Mouse (Mus musculus) gastrocnemius, postnatal 25 days (tissue): ENCODE results near the gene Chadl. TPM values are rescaled to one million over a fixed set of nuclear protein-coding genes. Genes with fewer than 3 reads are reported as not detected.
A peak's percentile ranks its signal among the peaks of the same experiment; 100 is the strongest.

Experiments
- DNase-seq: peaks from one replicate; pipeline ENCODE4 v3.0.0; 2022
- total RNA-seq, 2 experiments: library from RNA; stranded (reverse); gene quantifications; 1 replicate in 1 of 2; 2 replicates in 1 of 2; pipeline ENCODE4 v1.2.3; 2021

Chadl gene
- total RNA-seq, 2 experiments from 2014 or later = 0.70 to 1.2 TPM

DNA sequence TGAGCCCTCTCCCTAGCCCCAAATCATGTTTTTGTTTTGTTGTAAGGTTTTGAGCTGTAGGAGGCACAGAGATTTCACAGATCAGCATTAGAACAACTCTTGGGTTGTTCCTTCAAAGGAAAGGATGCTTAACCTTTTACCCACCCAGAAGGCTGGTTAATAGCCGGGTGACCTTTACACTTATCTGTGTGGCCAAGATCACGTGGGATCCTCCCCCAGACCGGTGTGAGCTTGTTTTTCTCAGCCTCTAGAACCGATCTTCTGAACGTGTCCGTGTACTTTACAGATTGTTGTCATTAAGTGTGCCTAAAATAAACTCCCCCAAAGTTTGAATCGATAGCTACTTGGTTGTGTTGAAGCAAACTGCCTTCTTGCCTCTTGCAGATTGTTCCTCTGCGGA, 3.5 kb upstream of the Chadl start:
- DNase-seq = no peak

DNA sequence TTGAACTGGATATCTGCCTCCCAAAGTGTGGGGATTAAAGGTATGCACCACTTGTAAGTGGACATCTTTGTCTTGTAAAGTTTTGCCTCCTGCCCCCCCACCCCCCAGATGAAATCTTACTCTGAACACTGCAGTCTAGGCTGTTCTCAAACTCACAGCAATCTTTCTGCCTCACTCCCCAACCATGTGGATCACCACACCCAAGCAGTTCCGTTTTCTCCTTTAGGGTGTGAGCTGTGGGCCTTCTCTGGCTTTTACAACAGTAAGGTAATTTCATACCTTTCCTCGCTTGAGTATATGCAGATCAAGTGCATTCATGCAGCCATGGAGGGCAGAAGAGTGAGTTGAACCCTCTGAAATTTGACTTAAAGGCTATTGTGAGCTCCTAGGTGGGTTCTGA, 3.1 kb upstream of the Chadl start:
- DNase-seq = no peak

DNA sequence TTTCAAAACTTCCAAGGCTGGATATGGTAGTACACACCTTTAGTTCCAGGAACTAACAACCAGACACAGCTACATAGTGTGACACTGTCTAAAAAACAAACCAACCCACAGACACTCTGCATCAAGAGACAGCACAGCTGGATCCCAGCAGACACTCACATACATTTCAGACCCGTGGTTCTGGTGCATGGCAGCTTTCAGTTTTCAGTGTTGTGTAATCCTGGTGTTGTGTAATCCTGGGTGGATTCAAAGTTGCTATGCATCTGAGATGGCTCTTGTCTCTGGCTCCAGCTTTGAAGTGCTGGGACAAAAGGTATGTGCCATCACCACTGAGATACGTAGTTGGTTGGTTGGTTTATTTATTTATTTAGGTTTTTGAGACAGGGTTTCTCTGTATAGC, 1.4 kb upstream of the Chadl start:
- DNase-seq = no peak

DNA sequence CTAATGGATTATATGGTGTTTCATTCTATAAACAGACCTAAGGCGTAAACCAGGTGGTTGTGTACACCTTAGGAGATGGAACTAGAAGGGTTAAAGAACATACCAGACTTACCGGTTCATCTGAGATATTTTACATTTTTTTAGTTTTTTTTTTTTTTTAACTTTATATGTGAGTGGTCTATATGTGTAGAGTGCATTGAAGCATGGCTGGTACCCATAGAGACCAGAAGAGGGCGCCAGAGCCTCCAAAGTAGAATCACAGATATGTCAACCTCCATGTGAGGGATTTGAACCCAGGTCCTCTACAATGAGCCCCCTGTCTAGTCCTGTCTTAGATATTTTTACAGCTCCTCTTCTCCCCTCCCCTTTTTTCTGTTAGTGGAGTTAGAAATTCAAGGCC, 760 bp upstream of the Chadl start:
- DNase-seq = no peak

DNA sequence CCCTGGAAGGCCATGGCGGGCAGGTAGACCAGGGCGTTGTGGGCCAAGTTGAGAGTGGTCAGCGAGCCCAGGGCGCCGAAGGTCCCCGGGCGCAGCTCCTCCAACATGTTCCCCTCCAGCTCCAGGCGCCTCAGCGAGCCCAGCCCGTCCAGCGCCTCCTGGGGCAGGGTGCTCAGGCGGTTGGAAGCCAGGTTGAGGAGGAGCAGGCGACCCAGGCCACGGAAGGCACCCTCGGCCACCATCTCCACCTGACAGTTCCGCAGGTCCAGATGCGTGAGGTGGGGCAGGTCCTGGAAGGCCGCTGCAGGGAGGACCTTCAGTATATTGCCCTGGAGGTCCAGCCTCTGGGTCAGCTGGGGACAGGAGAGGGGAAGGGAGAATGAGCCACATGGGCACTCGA, 2.2 kb downstream of the Chadl start:
- no peak for DNase-seq

DNA sequence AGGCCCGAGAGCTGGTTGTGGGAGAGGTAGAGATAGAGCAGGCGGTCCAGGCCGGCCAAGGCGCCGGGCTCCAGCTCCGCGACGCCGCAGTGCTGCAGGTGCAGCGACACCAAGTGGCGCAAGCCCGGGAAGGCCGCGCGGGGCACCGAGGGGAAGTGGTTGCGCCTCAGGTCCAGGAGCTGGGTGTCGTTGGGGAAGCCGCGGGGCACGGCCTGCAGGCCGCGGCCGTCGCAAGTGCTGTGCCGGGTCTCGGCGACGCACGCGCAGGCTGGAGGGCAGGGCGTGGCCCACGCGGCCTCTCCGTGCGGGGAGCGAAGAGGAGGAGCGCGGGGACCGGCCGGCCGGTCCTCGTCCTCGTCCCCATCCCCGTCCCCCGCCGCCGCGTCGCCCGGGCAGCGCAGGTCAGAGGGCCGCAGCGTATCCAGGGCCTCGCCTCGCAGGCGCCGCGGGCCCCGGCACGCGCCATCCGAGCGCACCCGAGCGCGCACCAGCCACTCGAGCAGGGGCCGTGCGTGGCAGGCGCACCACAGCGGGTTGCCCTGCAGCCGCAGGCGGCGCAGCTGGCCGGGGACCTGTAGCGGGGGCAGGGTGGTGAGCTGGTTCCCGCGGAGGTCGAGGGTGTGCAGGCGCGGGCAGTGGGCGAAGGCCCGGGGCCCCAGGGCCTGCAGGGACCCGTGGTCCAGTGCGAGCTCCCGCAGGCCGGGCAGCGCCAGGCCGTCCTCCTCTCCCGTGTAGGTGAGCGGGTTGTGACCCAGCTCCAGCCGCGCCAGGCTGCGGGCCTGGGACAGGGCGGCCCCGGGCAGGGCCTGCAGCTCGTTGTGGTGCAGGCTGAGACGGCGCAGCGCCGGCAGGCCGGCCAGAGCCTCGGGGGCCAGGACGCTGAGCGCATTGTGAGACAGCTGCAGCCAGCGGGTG, 2.9 kb downstream of the Chadl start:
- peak; percentile 82 for DNase-seq

DNA sequence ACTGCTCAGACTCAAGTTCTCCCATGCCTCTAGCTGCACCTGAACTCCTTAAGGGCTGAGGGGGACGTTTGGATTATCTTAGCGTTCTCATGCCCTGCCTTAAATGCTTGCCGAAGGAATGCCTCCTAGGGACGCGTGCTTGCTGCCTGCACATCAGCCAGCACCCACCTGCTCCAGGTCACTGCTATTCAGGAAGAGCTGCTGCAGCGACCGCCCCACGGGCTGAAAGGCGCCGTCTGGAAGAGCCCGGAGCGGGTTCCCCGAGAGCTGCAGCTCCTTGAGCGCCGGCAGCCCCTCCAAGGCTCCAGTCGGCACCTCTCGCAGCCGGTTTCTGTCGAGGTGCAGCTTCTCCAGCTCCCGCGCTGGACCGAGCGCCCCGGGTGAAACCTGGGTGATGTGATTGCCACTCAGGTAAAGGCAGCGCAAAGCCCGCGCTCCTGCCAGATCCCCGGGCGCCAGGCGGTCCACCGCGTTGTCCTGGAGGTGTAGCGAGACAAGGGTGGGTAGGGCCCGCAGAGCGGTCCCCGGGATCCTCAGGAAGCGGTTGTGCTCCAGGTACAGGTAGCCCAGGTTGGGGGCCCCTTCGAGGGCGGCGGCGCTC, 3.6 kb downstream of the Chadl start:
- DNase-seq = no peak

DNA sequence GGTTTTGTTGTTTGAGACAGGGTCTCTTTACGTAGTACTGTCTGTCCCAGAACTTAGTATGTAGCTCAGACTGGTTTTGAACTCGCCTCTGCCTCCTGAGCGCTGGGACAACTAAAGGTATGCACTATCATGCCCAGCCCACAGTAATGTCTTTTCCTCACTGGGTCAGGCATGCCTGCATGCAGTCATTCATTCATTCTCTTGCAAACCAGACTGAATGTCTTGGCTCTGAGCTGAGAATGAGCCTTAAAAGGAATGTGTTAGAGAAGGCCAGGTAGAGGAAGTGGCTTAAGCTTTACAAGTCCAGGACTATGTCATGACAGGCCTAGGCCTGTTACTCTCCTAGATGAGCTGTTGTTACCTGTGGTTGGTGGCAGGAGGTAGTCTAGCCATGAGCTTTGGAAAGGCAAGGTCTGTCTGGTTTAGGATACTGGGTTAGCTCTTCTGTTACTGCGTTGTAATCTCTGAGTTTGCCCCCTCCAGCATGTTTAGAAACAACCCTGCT, 16.7 kb downstream of the Chadl start:
- DNase-seq = no peak

DNA sequence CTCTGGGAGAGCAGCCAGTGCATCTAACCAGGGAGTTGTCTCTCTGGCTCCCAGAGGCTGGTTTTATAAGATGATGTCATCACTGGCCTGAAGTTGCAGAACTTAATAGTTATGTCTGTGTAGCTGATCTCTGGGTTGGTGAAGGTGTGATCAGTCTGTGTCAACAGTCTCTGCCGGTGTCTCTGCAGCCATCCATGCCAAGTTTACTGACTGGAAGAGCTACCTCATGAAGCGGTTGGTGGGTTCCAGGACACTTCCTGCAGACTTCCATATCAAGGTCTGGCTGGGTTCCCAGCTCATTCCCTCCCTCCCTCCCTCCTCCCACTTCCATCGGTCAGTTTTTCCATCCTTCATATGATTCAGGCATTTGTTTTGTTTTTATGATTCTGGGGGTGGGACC, 20.4 kb downstream of the Chadl start:
- no peak for DNase-seq

DNA sequence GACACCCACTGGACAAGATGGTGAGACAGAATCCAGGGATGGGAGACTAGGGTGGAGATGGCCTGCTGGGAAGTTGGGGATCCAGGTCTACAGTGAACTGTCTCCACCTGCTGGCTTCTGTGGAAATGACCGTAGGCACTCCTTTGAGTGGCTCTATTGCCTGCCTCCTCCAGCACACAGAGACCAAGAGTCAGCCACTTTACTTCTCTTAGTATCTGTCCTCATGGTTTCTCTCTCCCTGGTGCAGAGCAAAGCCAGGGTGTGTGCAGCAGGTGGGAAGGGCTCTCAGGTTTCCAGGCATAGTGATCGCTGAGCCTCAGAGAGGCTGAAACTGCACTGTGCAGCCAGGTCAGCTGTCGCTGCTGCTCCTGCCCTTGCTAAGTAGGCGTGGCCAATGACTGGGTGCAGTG, 26.9 kb downstream of the Chadl start:
- peak; percentile 31 for DNase-seq

DNA sequence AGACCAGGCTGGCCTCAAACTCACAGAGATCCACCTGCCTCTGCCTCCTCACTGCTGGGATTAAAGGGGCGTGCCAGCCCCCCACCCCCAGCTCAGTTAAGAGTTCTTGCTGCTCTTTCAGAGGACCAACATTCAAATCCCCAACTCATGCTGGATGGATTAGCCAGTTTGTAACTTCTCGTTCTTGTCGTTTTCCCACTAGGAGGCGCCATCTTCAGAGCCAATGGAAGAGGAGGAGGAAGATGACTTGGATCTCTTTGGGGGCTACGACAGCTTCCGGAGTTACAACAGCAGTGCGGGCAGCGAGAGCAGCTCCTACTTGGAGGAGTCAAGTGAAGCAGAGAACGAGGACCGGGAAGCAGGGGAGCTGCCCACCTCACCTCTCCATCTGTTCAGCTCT, 30.1 kb downstream of the Chadl start:
- no peak for DNase-seq

DNA sequence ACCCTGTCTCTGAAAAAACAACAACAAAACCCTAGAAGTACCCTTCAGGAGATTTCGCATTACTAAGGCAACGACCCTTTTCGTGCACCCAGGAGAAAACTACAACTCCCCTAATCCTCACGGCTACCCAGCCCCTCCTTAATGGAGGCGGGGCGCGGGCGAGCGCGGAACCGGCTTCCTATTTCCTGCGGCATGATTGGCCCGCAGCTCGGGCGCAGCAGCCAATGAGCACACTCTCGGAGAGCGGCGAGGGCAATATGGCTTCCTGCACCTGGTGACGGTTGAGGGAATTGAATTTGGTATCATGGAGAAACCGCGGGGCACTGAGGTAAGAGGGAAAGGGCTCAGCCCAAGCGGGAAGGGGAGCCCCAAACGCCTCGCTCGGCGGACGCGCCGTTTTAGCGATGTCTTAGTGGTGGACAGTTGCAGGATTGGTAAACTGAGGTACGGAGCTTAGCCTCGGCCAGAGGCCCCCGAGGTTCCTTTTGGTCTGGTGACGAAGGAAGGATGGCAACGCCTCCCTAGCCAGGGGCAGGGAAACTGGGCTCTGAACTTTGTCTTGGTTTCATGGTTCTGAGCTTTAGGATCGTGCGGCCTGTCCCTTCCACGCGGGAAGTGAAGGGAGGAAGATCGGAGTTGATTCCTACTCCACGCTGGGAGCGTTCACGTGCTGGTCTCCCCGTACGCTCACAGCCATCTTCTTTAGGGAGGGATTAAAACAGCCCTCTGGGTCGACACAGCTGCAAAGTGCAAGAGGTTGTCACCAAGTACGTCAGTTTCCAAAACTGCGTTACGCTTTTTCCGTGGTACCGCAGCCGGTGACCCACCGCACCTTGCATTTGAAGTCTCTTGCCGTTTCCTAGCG, 33.2 kb downstream of the Chadl start, which contains the start of gene L3mbtl2:
Gene L3mbtl2 (plus strand): TSS at position 193 of the 865 bp plus-strand sequence.
- peak; percentile 91 for DNase-seq

DNA sequence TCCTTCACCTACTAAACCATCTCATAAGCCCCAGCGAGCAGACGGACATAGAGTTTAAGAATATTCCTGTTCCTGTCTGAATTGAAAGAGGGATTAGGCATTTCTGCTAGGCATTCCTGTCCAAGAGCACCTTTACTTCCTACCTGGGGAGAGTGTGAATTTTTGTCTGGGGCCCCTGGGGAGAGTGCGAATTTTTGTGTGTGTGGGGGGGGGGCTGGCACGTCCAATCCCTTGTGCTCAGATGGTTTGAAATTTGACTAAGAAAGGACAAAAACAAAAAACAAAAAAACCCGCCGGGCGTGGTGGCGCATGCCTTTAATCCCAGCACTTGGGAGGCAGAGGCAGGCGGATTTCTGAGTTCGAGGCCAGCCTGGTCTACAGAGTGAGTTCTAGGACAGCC, 33.8 kb downstream of the Chadl start:
- DNase-seq = no peak

DNA sequence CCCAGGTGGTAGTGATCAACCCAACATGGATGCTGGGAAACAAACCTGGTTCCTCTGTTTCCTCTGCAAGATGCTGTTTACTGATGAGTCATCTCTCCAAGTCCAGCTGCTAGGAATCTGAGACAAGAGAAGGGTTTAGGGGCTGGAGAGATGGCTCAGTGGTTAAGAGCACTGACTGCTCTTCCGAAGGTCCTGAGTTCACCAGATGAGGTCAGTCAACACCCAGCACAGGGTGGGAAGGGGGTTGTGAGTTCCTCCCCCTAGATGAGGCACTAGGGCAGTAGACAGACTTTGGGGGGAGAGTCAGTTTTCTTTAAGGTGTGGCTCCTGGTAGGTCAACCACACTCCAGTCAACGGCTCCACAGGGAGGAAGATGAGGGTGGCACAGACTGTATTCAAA, 35.4 kb downstream of the Chadl start:
- no peak for DNase-seq

DNA sequence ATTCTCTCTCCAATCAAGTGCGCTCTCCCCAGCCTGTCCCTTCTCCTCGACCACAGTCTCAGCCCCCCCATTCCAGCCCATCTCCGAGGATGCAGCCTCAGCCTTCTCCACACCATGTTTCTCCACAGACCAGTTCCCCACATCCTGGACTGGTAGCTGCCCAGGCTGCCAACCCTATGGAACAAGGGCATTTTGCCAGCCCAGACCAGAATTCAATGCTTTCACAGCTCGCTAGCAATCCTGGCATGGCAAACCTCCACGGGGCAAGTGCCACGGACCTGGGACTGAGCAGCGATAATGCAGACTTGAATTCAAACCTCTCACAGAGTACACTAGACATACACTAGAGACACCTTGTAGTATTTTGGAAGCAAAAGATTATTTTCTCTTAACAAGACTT, 46.5 kb downstream of the Chadl start:
- no peak for DNase-seq

DNA sequence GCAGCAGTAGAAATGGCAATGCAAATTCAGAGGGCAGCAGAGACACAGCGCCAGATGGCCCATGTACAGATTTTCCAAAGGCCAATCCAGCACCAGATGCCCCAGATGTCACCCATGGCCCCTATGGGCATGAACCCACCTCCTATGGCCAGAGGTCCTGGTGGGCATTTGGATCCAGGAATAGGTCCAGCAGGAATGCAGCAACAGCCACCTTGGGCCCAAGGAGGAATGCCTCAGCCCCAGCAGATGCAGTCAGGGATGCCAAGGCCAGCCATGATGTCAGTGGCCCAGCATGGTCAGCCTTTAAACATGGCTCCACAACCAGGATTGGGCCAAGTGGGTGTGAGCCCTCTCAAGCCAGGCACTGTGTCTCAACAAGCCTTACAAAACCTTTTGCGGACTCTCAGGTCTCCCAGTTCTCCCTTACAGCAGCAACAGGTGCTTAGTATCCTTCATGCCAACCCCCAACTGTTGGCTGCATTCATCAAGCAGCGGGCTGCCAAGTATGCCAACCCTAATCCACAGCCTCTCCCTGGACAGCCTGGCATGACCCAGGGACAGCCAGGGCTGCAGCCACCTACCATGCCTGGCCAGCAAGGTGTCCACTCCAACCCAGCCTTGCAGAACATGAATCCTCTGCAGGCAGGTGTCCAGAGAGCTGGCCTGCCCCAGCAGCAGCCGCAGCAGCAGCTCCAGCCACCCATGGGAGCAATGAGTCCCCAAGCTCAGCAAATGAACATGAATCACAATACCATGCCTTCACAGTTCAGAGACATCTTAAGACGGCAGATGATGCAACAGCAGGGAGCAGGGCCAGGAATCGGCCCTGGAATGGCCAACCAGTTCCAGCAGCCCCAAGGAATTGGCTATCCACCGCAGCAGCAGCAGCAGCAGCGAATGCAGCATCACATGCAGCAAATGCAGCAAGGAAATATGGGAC, 47.3 kb downstream of the Chadl start:
- DNase-seq = peak; percentile 74

Other genes starting within 250 kb of the Chadl start
- 100 to 1,000 TPM in 1 of 2 experiments, 10 to 100 TPM in 1; 97.2 to 104 TPM for gene Rbx1, start 231.0 kb downstream of the Chadl start, total RNA-seq
- 10 to 100 TPM; 26.9 to 34.6 TPM for gene Ep300, start 111.9 kb downstream of the Chadl start, total RNA-seq
- gene L3mbtl2, start 33.4 kb downstream of the Chadl start, total RNA-seq = 1 to 10 TPM; 5.7 to 7.0 TPM
- gene Zc3h7b, start 47.8 kb upstream of the Chadl start, total RNA-seq = 10 to 100 TPM; 29.1 to 29.5 TPM
- gene Rangap1, start 48.2 kb upstream of the Chadl start, total RNA-seq = 10 to 100 TPM; 18.7 to 23.1 TPM
- 100 to 1,000 TPM; 113 to 168 TPM for gene Tef, start 105.1 kb upstream of the Chadl start, total RNA-seq
- gene Tob2, start 161.5 kb upstream of the Chadl start, total RNA-seq = 10 to 100 TPM; 47.4 to 85.8 TPM
- gene Phf5a, start 174.6 kb upstream of the Chadl start, total RNA-seq = 10 to 100 TPM; 35.3 to 40.3 TPM
- gene Aco2, start 175.0 kb upstream of the Chadl start, total RNA-seq = 1,000 to 10,000 TPM; 1,158 to 1,247 TPM
- 1 to 10 TPM; 5.9 to 6.3 TPM for gene Polr3h, start 229.0 kb upstream of the Chadl start, total RNA-seq
- 1 to 10 TPM; 1.8 to 2.6 TPM for gene Csdc2, start 239.5 kb upstream of the Chadl start, total RNA-seq